Mouse (Mus musculus) kidney, embryonic 15.5 days (tissue): ENCODE data around the gene Slit3. TPM values are rescaled to one million over a fixed set of nuclear protein-coding genes. Genes with fewer than 3 reads are reported as not detected.
A peak's percentile ranks its signal among the peaks of the same experiment; 100 is the strongest.

ENCODE experiments used
- ATAC-seq: fragments of 200-750 bp; cut with Nextera tagmentation; replicated peaks from 2 replicates; pipeline ENCODE4 v1.8.0; 2017; ENCODE audit warnings: moderate TSS enrichment; ENCODE audit not compliant: low FRiP score
- H3K27ac ChIP-seq: fragments of 300-500 bp; sonication (generic); 2 replicates; pipeline ENCODE4 v1.5.1; 2015; ENCODE audit warnings: mild to moderate bottlenecking, inconsistent platforms
- H3K27me3 ChIP-seq: fragments of 300-500 bp; sonication (generic); 2 replicates; pipeline ENCODE4 v1.6.1; 2015; ENCODE audit warnings: inconsistent platforms
- H3K36me3 ChIP-seq: fragments of 300-500 bp; sonication (generic); 2 replicates; pipeline ENCODE4 v1.6.1; 2015; ENCODE audit warnings: inconsistent platforms
- H3K4me1 ChIP-seq: fragments of 300-500 bp; sonication (generic); 2 replicates; pipeline ENCODE4 v1.6.1; 2015; ENCODE audit warnings: inconsistent platforms
- H3K4me2 ChIP-seq: fragments of 300-500 bp; sonication (generic); 2 replicates; pipeline ENCODE4 v1.6.1; 2015; ENCODE audit warnings: moderate library complexity, mild to moderate bottlenecking, inconsistent platforms
- H3K4me3 ChIP-seq: fragments of 300-500 bp; sonication (generic); replicated peaks from 2 replicates; pipeline ENCODE4 v1.5.1; 2015; ENCODE audit warnings: mild to moderate bottlenecking, inconsistent platforms
- H3K9ac ChIP-seq: fragments of 300-500 bp; sonication (generic); 2 replicates; pipeline ENCODE4 v1.6.1; 2015; ENCODE audit warnings: mild to moderate bottlenecking, inconsistent platforms
- H3K9me3 ChIP-seq: fragments of 300-500 bp; sonication (generic); replicated peaks from 2 replicates; pipeline ENCODE4 v1.6.1; 2016; ENCODE audit warnings: inconsistent platforms
- WGBS: fragments of 180-500 bp; shearing (Covaris S2); methylation state at CpG from one replicate; pipeline ENCODE4 v1.1.7; 2015; ENCODE audit warnings: mixed read lengths; 5-methylcytosine and 5-hydroxymethylcytosine counted together
- polyA plus RNA-seq: library from polyadenylated mRNA; unstranded; fragments of >200 nt; fragmentation: Nextera tagmentation; extraction: Ambion mirVana; gene quantifications from 2 replicates; pipeline ENCODE4 v1.2.1, GENCODE M21; 2015

Gene Slit3
- 13.6 and 14.9 TPM in 2 replicates for polyA plus RNA-seq

DNA sequence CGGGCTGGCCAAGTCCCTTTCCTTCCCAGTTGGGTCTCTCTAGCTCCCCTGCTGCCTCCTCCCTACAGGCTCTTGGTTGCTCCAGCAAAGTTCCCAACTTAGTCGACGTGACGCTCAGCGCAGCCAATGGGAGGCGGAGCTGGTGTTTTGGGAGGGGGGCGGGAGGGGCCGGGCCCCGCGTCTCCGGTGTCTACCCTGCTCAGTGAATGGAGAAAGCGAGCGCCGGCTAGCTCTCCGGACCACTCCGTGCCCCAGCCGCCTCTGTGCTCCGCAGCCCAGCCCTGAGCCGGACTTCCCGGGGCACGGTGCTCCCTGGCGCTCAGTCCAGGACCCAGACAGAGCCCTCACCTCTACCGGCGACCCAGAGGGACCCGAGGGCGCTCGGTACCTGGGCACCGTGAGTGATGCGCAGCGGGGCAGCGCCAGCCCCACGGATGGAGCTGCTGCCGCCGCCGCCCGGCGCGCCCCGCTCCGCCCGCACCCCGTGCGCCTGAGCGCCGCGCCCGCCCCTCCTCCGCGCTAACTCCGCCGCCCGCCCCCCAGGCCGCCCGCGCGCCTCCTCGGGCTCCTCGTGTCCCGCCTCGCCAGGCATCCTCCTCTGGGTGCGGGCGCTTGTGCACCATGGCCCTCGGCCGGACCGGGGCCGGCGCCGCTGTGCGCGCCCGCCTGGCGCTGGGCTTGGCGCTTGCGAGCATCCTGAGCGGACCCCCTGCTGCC lies at the start of gene Slit3:
Slit3 (plus strand) TSS at position 331 of the 717 bp plus-strand sequence.
- Histone ChIP-seq H3K27me3 (peaks cover 56% of the 10 kb centered on the region), H3K36me3 (no peaks in the 10 kb centered on the region), H3K27ac (peak within 1 kb of the TSS; percentile 18; the same call in 1 of the 2 replicates), H3K9ac (peak within 1 kb of the TSS; percentile 54), H3K4me3 (peak within 1 kb of the TSS; percentile 59), H3K4me1 (peaks cover 49% of the 10 kb centered on the region), H3K4me2 (peak within 1 kb of the TSS; percentile 96), H3K9me3 (no peaks in the 10 kb centered on the region)
- ATAC-seq, result peak; percentile 91
- under 1% methylated on average over 74 of the region's 75 CpGs for WGBS

- Histone ChIP-seq H3K4me1 (no peaks in the 10 kb centered on the region), H3K27ac (no peak overlapping the region), H3K27me3 (0 out of 2 replicates have a peak, but pooled peaks cover 4% of the 10 kb centered on the region), H3K4me2 (no peak overlapping the region), H3K36me3 (no peaks in the 10 kb centered on the region), H3K9ac (no peak overlapping the region), H3K9me3 (no peaks in the 10 kb centered on the region), H3K4me3 (no peak overlapping the region)
- no peak for ATAC-seq
- 72% methylated on average over 1 of the region's 1 CpGs for WGBS
These were observed 49.6 kb upstream of the Slit3 start for GRCm38 (mm10) chr11:35071451-35071850.

- 96% methylated on average over 7 of the region's 7 CpGs for WGBS
- Histone ChIP-seq H3K9me3 (no peaks in the 10 kb centered on the region), H3K36me3 (no peaks in the 10 kb centered on the region)
These were observed 45.6 kb upstream of the Slit3 start for GRCm38 (mm10) chr11:35075411-35075810.

GRCm38 (mm10) chr11:35080451-35081125 lies 40.4 kb upstream of the Slit3 start:
- 25% methylated on average over 8 of the region's 8 CpGs for WGBS
- no peak overlapping the region for H3K9ac ChIP-seq
- no peaks in the 10 kb centered on the region for H3K27me3 ChIP-seq
- ATAC-seq, result no peak
- H3K4me2 ChIP-seq, result no peak overlapping the region
- H3K9me3 ChIP-seq, result no peaks in the 10 kb centered on the region
- H3K4me3 ChIP-seq, result no peak overlapping the region
- peaks cover 20% of the 10 kb centered on the region for H3K4me1 ChIP-seq
- H3K36me3 ChIP-seq, result no peaks in the 10 kb centered on the region
- no peak overlapping the region for H3K27ac ChIP-seq

More at GRCm38 (mm10) chr11:35075411-35075810, 45.6 kb upstream of the Slit3 start:
- peaks cover 1% of the 10 kb centered on the region; the same call in 1 of the 2 replicates for H3K4me1 ChIP-seq
- H3K4me3 ChIP-seq, result no peak overlapping the region
- H3K27ac ChIP-seq, result no peak overlapping the region
- H3K27me3 ChIP-seq, result 0 out of 2 replicates have a peak, but pooled peaks cover 4% of the 10 kb centered on the region
- H3K4me2 ChIP-seq, result no peak overlapping the region
- no peak overlapping the region for H3K9ac ChIP-seq
- no peak for ATAC-seq

DNA sequence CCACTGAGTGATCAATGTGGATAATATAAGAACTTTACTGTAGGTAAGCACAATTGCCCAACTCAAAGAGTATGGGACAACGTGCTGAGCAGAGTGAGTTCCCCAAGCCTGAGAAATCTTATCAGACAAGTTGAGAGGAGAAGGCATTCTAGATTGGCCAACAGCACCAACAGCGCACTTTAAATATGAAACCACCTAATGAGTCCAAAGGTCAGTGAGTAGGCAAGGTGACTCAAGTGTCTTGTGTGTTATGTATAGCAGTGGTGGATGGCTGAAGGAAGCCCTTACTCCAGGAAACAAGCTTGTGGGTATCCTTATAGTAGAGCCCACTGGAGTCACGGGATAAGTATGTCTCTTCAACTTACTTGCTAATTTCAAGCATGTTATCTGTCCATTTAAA lies 38.7 kb upstream of the Slit3 start:
- no peaks in the 10 kb centered on the region for H3K36me3 ChIP-seq
- no peak overlapping the region for H3K9ac ChIP-seq
- ATAC-seq, result no peak
- H3K27me3 ChIP-seq, result no peaks in the 10 kb centered on the region
- H3K4me3 ChIP-seq, result no peak overlapping the region
- peaks cover 29% of the 10 kb centered on the region for H3K4me1 ChIP-seq
- WGBS, result 93% methylated on average over 3 of the region's 3 CpGs
- no peaks in the 10 kb centered on the region for H3K9me3 ChIP-seq
- H3K27ac ChIP-seq, result no peak overlapping the region
- no peak overlapping the region for H3K4me2 ChIP-seq

DNA sequence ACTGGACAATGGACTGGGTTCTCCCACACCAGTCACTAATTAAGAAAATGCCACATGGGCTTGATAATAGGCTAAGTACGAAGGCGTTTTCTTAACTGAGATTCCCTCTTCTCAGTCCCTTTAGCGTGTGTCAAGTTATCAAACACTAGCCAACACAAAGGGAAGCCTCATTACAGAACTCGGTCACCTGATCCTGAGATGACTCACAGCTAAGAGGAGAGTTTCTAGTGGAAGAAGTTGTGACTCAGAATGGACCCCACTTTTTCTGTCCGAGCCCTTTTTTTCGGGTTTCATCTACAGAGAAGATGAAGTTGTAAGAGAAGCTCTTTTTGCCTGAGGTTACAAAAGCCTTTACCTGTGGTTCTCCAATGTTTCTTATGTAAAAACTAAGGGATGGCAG lies 38.0 kb upstream of the Slit3 start:
- no peak overlapping the region for H3K27ac ChIP-seq
- H3K9me3 ChIP-seq, result no peaks in the 10 kb centered on the region
- no peak overlapping the region for H3K4me3 ChIP-seq
- no peak overlapping the region for H3K4me2 ChIP-seq
- no peaks in the 10 kb centered on the region for H3K36me3 ChIP-seq
- peaks cover 29% of the 10 kb centered on the region for H3K4me1 ChIP-seq
- ATAC-seq, result no peak
- 76% methylated on average over 6 of the region's 6 CpGs for WGBS
- no peak overlapping the region for H3K9ac ChIP-seq
- no peaks in the 10 kb centered on the region for H3K27me3 ChIP-seq

- 0 out of 2 replicates have a peak overlapping the region, but pooled peaks have one; percentile 10 for H3K27ac ChIP-seq
- peaks cover 28% of the 10 kb centered on the region for H3K4me1 ChIP-seq
- ATAC-seq, result no peak; the same call in 1 of the 2 replicates
- no peak overlapping the region for H3K9ac ChIP-seq
- no peaks in the 10 kb centered on the region for H3K36me3 ChIP-seq
- WGBS, result 24% methylated on average over 11 of the region's 11 CpGs
- H3K9me3 ChIP-seq, result no peaks in the 10 kb centered on the region
- H3K4me3 ChIP-seq, result no peak overlapping the region
- no peaks in the 10 kb centered on the region for H3K27me3 ChIP-seq
- H3K4me2 ChIP-seq, result 0 out of 2 replicates have a peak overlapping the region, but pooled peaks have one; percentile 7
These were observed 35.7 kb upstream of the Slit3 start for GRCm38 (mm10) chr11:35085351-35085750.

DNA sequence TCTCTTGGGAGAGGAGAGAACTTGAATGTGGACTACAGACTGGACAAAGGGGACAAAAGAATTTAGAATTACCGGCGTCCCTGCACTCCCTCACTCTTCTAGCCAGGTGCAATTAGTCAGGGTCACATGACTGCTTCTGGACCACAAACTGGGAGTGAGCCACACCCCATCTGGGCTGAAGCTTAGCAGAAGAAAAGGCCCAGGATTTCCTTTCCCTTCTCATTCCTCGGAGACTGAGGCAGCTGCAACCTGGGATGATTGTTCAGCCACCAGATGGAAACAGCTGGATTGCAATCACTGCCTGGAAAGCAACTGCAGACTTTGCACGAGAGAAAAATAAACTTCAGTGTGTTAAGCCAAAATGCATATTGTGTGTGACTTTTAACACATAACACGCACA lies 35.0 kb upstream of the Slit3 start:
- H3K9ac ChIP-seq, result no peak overlapping the region
- 0 out of 2 replicates have a peak overlapping the region, but pooled peaks have one; percentile 10 for H3K27ac ChIP-seq
- no peaks in the 10 kb centered on the region for H3K27me3 ChIP-seq
- 24% methylated on average over 5 of the region's 5 CpGs for WGBS
- no peak overlapping the region for H3K4me2 ChIP-seq
- H3K9me3 ChIP-seq, result no peaks in the 10 kb centered on the region
- H3K4me3 ChIP-seq, result no peak overlapping the region
- ATAC-seq, result no peak
- peaks cover 22% of the 10 kb centered on the region for H3K4me1 ChIP-seq
- H3K36me3 ChIP-seq, result no peaks in the 10 kb centered on the region

GRCm38 (mm10) chr11:35087454-35087853 lies 33.6 kb upstream of the Slit3 start:
- H3K27me3 ChIP-seq, result no peaks in the 10 kb centered on the region
- no peak overlapping the region for H3K27ac ChIP-seq
- H3K9ac ChIP-seq, result no peak overlapping the region
- H3K4me2 ChIP-seq, result no peak overlapping the region
- H3K4me3 ChIP-seq, result no peak overlapping the region
- WGBS, result 76% methylated on average over 2 of the region's 2 CpGs
- H3K9me3 ChIP-seq, result no peaks in the 10 kb centered on the region
- ATAC-seq, result no peak
- H3K4me1 ChIP-seq, result peaks cover 18% of the 10 kb centered on the region
- no peaks in the 10 kb centered on the region for H3K36me3 ChIP-seq

- 86% methylated on average over 1 of the region's 1 CpGs for WGBS
- H3K9ac ChIP-seq, result no peak overlapping the region
- no peak overlapping the region for H3K27ac ChIP-seq
- no peaks in the 10 kb centered on the region for H3K27me3 ChIP-seq
- ATAC-seq, result no peak
- peaks cover 18% of the 10 kb centered on the region for H3K4me1 ChIP-seq
- no peak overlapping the region for H3K4me2 ChIP-seq
- no peak overlapping the region for H3K4me3 ChIP-seq
- no peaks in the 10 kb centered on the region for H3K9me3 ChIP-seq
- no peaks in the 10 kb centered on the region for H3K36me3 ChIP-seq
These were observed 32.9 kb upstream of the Slit3 start for GRCm38 (mm10) chr11:35088136-35088535.

GRCm38 (mm10) chr11:35090629-35091335 lies 30.2 kb upstream of the Slit3 start:
- 54% methylated on average over 13 of the region's 13 CpGs for WGBS
- no peak for ATAC-seq
- H3K4me2 ChIP-seq, result no peak overlapping the region
- H3K27me3 ChIP-seq, result no peaks in the 10 kb centered on the region
- no peak overlapping the region for H3K9ac ChIP-seq
- no peaks in the 10 kb centered on the region for H3K9me3 ChIP-seq
- H3K36me3 ChIP-seq, result no peaks in the 10 kb centered on the region
- peaks cover 7% of the 10 kb centered on the region for H3K4me1 ChIP-seq
- H3K27ac ChIP-seq, result no peak overlapping the region
- no peak overlapping the region for H3K4me3 ChIP-seq

- H3K36me3 ChIP-seq, result no peaks in the 10 kb centered on the region
- no peak overlapping the region for H3K9ac ChIP-seq
- no peak for ATAC-seq
- no peak overlapping the region for H3K4me2 ChIP-seq
- H3K27ac ChIP-seq, result no peak overlapping the region
- WGBS, result 68% methylated on average over 5 of the region's 5 CpGs
- no peaks in the 10 kb centered on the region for H3K4me1 ChIP-seq
- H3K4me3 ChIP-seq, result no peak overlapping the region
- H3K9me3 ChIP-seq, result no peaks in the 10 kb centered on the region
- H3K27me3 ChIP-seq, result no peaks in the 10 kb centered on the region
These were observed 24.5 kb upstream of the Slit3 start for GRCm38 (mm10) chr11:35096538-35096937.
